Mouse (Mus musculus) forebrain, postnatal 0 days (tissue): ENCODE measurements around the gene Dnal1. TPM values are rescaled to one million over a fixed set of nuclear protein-coding genes. Genes with fewer than 3 reads are reported as not detected.
A peak's percentile ranks its signal among the peaks of the same experiment; 100 is the strongest.

Source experiments
- ATAC-seq: fragments of 200-750 bp; cut with Nextera tagmentation; 2 replicates; pipeline ENCODE4 v1.8.0; 2017; ENCODE audit warnings: mild to moderate bottlenecking, moderate library complexity
- DNase-seq: peaks from one replicate; pipeline ENCODE4 v3.0.0-alpha.2; 2015
- H3K27ac ChIP-seq: fragments of 300-500 bp; sonication (generic); 2 replicates; pipeline ENCODE4 v1.5.1; 2014; ENCODE audit warnings: low read depth, mild to moderate bottlenecking, antibody characterized with exemption, low read length, moderate library complexity, mixed read lengths
- H3K27me3 ChIP-seq: fragments of 300-500 bp; sonication (generic); 2 replicates; pipeline ENCODE4 v1.6.1; 2014; ENCODE audit warnings: mild to moderate bottlenecking, low read length, mixed read lengths; ENCODE audit not compliant: insufficient read depth
- H3K36me3 ChIP-seq: fragments of 300-500 bp; sonication (generic); 2 replicates; pipeline ENCODE4 v1.6.1; 2014; ENCODE audit warnings: mild to moderate bottlenecking, moderate library complexity; ENCODE audit not compliant: insufficient read depth
- H3K4me1 ChIP-seq: fragments of 300-500 bp; sonication (generic); 2 replicates; pipeline ENCODE4 v1.6.1; 2014; ENCODE audit warnings: antibody characterized with exemption; ENCODE audit not compliant: insufficient read depth
- H3K4me2 ChIP-seq: fragments of 300-500 bp; sonication (generic); 2 replicates; pipeline ENCODE4 v1.6.1; 2014; ENCODE audit warnings: low read depth, mild to moderate bottlenecking, moderate library complexity
- H3K4me3 ChIP-seq: fragments of 300-500 bp; sonication (generic); 2 replicates; pipeline ENCODE4 v1.5.1; 2014; ENCODE audit warnings: low read depth, low read length, mixed read lengths
- H3K9ac ChIP-seq: fragments of 300-500 bp; sonication (generic); 2 replicates; pipeline ENCODE4 v1.6.1; 2014; ENCODE audit warnings: mild to moderate bottlenecking
- H3K9me3 ChIP-seq: fragments of 300-500 bp; sonication (generic); 2 replicates; pipeline ENCODE4 v1.6.1; 2016; ENCODE audit warnings: low read length
- CTCF ChIP-seq: sonication (generic); IDR thresholded peaks from 2 replicates; pipeline ENCODE4 v1.5.1; 2016; ENCODE audit warnings: antibody characterized with exemption, control low read depth, low read depth
- WGBS: fragments of 180-500 bp; shearing (Covaris S2); extraction: QIAGEN DNeasy Blood & Tissue Kit; methylation state at CpG from one replicate; pipeline ENCODE4 v1.1.7; 2014; 5-methylcytosine and 5-hydroxymethylcytosine counted together
- polyA plus RNA-seq: library from polyadenylated mRNA; unstranded; fragments of >200 nt; fragmentation: Nextera tagmentation; extraction: Ambion mirVana; gene quantifications from 2 replicates; pipeline ENCODE4 v1.2.1, GENCODE M21; 2015
- total RNA-seq: library from RNA; depleted of rRNA; stranded (reverse); fragments of >200 nt; gene quantifications from 2 replicates; pipeline ENCODE4 v1.2.3, GENCODE M21; 2014

The Dnal1 gene
- total and polyA plus RNA-seq, 2 experiments from 2014 or later: 13.5 to 20.3 TPM

DNA sequence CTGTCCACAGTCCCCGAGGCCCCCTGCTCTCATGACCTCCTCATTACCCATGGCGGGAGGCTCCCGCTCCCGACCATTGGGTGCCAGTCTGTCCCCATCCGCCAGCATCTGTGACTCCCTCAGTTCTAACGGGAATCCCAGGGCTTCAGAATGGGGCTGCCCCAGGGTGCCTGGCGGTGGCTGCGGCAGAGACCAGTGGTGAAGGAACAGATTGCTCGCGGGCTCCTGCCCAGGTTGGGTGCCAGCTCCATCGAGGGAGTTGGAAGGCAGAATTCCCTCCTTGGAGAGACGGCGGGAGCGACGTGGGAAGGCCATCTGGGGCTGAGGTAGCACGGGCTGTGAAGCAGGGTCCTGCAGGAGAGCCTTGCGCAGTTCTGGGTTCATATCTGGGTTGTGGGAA lies 58.7 kb downstream of the Dnal1 start:
- H3K27ac ChIP-seq: no peak overlapping the region

DNA sequence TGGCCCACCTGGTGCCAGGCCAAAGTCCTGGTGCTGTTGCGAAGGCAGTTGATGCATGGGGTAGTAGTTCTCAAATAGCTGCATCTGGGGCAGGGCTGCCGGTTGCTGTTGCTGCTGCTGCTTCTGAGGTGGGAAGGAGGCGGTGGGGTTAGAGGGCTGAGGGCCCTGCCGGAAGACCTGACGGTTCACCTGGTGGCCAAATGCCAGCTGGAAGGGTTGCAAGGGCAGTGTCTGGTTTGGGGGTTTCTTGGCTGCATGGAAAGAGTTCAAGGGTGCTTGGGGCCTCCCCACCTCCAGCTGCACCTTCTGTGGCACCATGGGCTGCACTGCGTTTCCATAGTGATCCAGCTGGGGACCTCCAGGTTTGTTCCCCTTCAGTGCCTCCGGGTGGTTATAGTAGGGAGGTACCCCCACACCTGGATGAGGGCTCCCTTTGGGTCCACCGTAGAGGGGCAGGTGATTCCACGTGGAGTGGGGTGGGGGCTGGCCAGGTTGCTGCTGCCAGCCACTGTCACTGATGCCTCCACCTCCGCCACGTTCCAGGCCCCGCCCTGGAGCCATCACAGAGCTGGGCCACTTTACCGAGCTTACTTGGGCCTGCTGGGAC lies 59.2 kb downstream of the Dnal1 start:
- H3K27me3 ChIP-seq: no peaks in the 10 kb centered on the region
- 93% methylated on average over 13 of the region's 13 CpGs for whole genome bisulfite sequencing
- H3K27ac ChIP-seq: no peak overlapping the region
- ATAC-seq (no peak), DNase-seq (no peak)
- no peak overlapping the region for H3K4me2 ChIP-seq
- no peaks in the 10 kb centered on the region for H3K9me3 ChIP-seq
- no peak overlapping the region for H3K9ac ChIP-seq
- H3K4me1 ChIP-seq: peaks cover 14% of the 10 kb centered on the region
- peaks cover 22% of the 10 kb centered on the region for H3K36me3 ChIP-seq
- H3K4me3 ChIP-seq: no peak overlapping the region
- TF ChIP-seq CTCF: no peak

More for the DNA sequence above, 58.7 kb downstream of the Dnal1 start:
- Histone ChIP-seq H3K9me3 (no peaks in the 10 kb centered on the region), H3K27me3 (no peaks in the 10 kb centered on the region), H3K9ac (no peak overlapping the region), H3K4me2 (no peak overlapping the region), H3K36me3 (peaks cover 22% of the 10 kb centered on the region), H3K4me3 (no peak overlapping the region), H3K4me1 (peaks cover 14% of the 10 kb centered on the region)
- ATAC-seq (no peak), DNase-seq (no peak)
- 72% methylated on average over 17 of the region's 17 CpGs for WGBS
- no peak for TF ChIP-seq CTCF

DNA sequence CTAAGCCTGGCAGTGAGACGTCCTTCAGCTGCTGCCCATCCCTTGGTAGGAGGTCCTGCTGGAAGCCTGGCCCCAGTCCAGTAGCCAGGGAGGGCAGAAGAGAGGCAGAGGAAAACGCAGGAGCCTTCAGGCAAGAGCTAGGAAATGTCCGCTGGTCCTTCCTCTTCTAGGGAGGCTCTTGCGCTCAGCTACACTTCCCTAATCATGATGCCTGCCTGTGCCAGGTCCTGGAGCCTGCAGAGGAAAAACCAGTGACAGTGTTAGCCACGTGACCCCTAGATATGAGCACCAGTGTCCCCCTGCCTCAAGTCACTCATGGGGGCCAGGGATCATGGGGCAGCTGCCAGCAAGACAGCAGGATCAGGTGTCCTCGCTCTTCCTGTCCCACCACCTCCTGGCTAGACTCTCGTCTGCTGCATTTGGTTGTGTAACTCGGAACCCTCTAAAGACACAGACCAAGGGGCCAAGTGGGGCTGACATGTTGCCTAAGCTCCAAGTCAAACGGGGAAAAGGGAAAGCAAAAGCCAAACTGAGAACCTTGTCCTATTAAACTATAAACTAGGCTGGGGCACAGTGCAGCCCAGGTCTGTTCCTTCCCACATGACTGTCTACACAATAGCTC lies 60.1 kb downstream of the Dnal1 start:
- H3K4me3 ChIP-seq: no peak overlapping the region
- H3K27ac ChIP-seq: no peak overlapping the region
- no peaks in the 10 kb centered on the region for H3K27me3 ChIP-seq
- no peak overlapping the region for H3K4me2 ChIP-seq
- DNase-seq: no peak
- 75% methylated on average over 9 of the region's 9 CpGs for WGBS
- ATAC-seq: no peak
- no peak for TF ChIP-seq CTCF
- peaks cover 14% of the 10 kb centered on the region for H3K4me1 ChIP-seq
- no peaks in the 10 kb centered on the region for H3K9me3 ChIP-seq
- H3K9ac ChIP-seq: no peak overlapping the region
- peaks cover 22% of the 10 kb centered on the region for H3K36me3 ChIP-seq

DNA sequence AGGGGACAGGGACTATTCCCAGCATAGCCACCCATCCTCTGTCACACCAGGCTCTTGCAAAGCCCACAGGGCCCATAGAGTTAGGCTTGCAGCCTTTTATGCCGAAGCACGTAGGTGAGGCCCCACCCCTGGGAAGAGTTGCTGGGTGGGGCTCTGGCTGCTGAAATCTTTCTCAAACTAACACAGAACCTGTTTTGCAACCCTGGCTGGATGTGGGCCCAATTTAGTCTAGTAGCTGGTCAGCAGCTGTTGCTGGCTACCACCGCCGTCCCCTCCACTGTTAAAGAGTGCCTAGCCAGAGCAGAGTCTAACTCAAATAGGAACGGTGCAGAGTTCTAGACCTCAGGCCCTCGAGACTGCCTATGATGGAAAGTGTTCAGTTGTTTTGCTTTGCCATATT lies 60.7 kb downstream of the Dnal1 start:
- peak overlapping the region; percentile 95 for H3K27ac ChIP-seq
- no peak for ATAC-seq
- H3K9ac ChIP-seq: no peak overlapping the region
- no peaks in the 10 kb centered on the region for H3K27me3 ChIP-seq
- no peak overlapping the region for H3K4me3 ChIP-seq
- 84% methylated on average over 6 of the region's 6 CpGs for WGBS
- TF ChIP-seq CTCF: no peak
- DNase-seq: no peak
- no peaks in the 10 kb centered on the region for H3K9me3 ChIP-seq
- no peak overlapping the region for H3K4me2 ChIP-seq
- peaks cover 14% of the 10 kb centered on the region for H3K4me1 ChIP-seq
- peaks cover 22% of the 10 kb centered on the region for H3K36me3 ChIP-seq

DNA sequence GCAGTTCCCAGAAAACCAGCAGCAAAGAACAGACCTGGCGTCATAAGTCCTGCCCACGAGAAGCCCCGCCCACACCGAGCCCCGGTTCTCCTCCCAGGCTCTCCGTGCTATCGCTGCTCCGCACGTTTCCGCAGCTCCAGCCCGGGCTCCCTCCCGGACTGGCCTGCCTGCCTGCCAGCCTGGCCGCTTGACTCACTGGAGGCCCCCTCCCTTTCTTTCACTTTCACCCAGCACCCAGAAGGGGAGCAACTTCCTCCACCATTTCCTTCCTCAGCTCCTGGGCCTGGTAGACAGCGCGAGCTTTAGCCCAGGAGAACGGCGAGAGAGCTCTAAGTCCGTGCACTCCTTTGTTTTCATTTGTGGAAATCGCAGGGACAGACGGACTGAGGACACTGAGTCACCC lies 61.5 kb downstream of the Dnal1 start:
- WGBS: under 1% methylated on average over 20 of the region's 20 CpGs
- ATAC-seq (peak; percentile 84), DNase-seq (peak; percentile 84)
- no peaks in the 10 kb centered on the region for H3K27me3 ChIP-seq
- H3K4me2 ChIP-seq: peak overlapping the region; percentile 66
- peak overlapping the region; percentile 40 for H3K4me3 ChIP-seq
- peak overlapping the region; percentile 95 for H3K27ac ChIP-seq
- TF ChIP-seq CTCF: peak; percentile 35
- no peaks in the 10 kb centered on the region for H3K9me3 ChIP-seq
- H3K4me1 ChIP-seq: peaks cover 16% of the 10 kb centered on the region
- H3K9ac ChIP-seq: peak overlapping the region; percentile 65
- peaks cover 22% of the 10 kb centered on the region for H3K36me3 ChIP-seq

GRCm38 (mm10) chr12:84176126-84176769 lies 62.1 kb downstream of the Dnal1 start:
- Histone ChIP-seq H3K4me1 (peaks cover 22% of the 10 kb centered on the region), H3K4me2 (peak overlapping the region; percentile 66), H3K4me3 (peak overlapping the region; percentile 40), H3K36me3 (peaks cover 22% of the 10 kb centered on the region), H3K9ac (peak overlapping the region; percentile 65), H3K27ac (peak overlapping the region; percentile 95), H3K9me3 (no peaks in the 10 kb centered on the region), H3K27me3 (no peaks in the 10 kb centered on the region)
- no peak for DNase-seq
- WGBS: 11% methylated on average over 13 of the region's 13 CpGs
- TF ChIP-seq CTCF: no peak
- ATAC-seq: peak; percentile 69
